Mouse (Mus musculus): ENCODE data around the gene Prss2.
"Not testable (repeated sequence)": the region's sequence is repeated elsewhere in the genome, so short reads cannot be mapped to it uniquely, and the experiment has no call there.

Prss2 gene

GRCm38 (mm10) chr6:41554295-41555169 is 32.9 kb downstream of the Prss2 start:
- no peak for DNase-seq (ENCODE audit: low spot score in 2 of 2)

- no peak for DNase-seq (ENCODE audit: low spot score in 2 of 2)
These were observed 34.8 kb downstream of the Prss2 start for GRCm38 (mm10) chr6:41556389-41556788.

- DNase-seq (ENCODE audit: low spot score in 2 of 2): no peak
These were observed 35.9 kb downstream of the Prss2 start for GRCm38 (mm10) chr6:41557468-41557867.

- DNase-seq (ENCODE audit: low spot score in 2 of 2): no peak
These were observed 36.7 kb downstream of the Prss2 start for GRCm38 (mm10) chr6:41558271-41558670.

GRCm38 (mm10) chr6:41559331-41559730 is 37.7 kb downstream of the Prss2 start:
- no peak for DNase-seq (ENCODE audit: low spot score in 2 of 2)

GRCm38 (mm10) chr6:41560273-41560672 is 38.7 kb downstream of the Prss2 start:
- DNase-seq (ENCODE audit: low spot score in 2 of 2): peak in 1 of 2 experiments; percentile 52

- DNase-seq (ENCODE audit: low spot score in 2 of 2): no peak
These were observed 41.0 kb downstream of the Prss2 start for GRCm38 (mm10) chr6:41562598-41562997.

- not testable (repeated sequence) for DNase-seq (ENCODE audit: low spot score in 2 of 2)
These were observed 41.7 kb downstream of the Prss2 start for GRCm38 (mm10) chr6:41563104-41563951.

- DNase-seq (ENCODE audit: low spot score in 2 of 2): no peak
These were observed 43.7 kb downstream of the Prss2 start for GRCm38 (mm10) chr6:41565261-41565660.

- DNase-seq (ENCODE audit: low spot score in 2 of 2): no peak
These were observed 45.4 kb downstream of the Prss2 start for GRCm38 (mm10) chr6:41566965-41567364.

- no peak for DNase-seq (ENCODE audit: low spot score in 2 of 2)
These were observed 47.5 kb downstream of the Prss2 start for GRCm38 (mm10) chr6:41569078-41569477.
